Mouse (Mus musculus) hindbrain, embryonic 16.5 days (tissue): ENCODE measurements at regions not wholly inside any gene's neighbourhood (a gene's known extent, or its start where the extent isn't known, plus 50 kb on each side); places are given as distances from the start of the nearest gene placed in this dataset.
A peak's percentile ranks its signal among the peaks of the same experiment; 100 is the strongest.

ENCODE experiments used
- ATAC-seq: fragments of 200-750 bp; cut with Nextera tagmentation; 2 replicates; pipeline ENCODE4 v1.8.0; 2017; ENCODE audit warnings: moderate TSS enrichment, moderate library complexity
- H3K27ac ChIP-seq: fragments of 300-500 bp; sonication (generic); 2 replicates; pipeline ENCODE4 v1.5.1; 2014; ENCODE audit warnings: low read depth, mild to moderate bottlenecking, control low read depth, low read length, moderate library complexity
- H3K27me3 ChIP-seq: fragments of 300-500 bp; sonication (generic); replicated peaks from 2 replicates; pipeline ENCODE4 v1.6.1; 2014; ENCODE audit warnings: low read length; ENCODE audit not compliant: control insufficient read depth, insufficient read depth
- H3K36me3 ChIP-seq: fragments of 300-500 bp; sonication (generic); 2 replicates; pipeline ENCODE4 v1.6.1; 2014; ENCODE audit warnings: mild to moderate bottlenecking, low read length, moderate library complexity, mixed read lengths; ENCODE audit not compliant: control insufficient read depth, insufficient read depth
- H3K4me1 ChIP-seq: fragments of 300-500 bp; sonication (generic); 2 replicates; pipeline ENCODE4 v1.6.1; 2014; ENCODE audit warnings: low read depth, low read length; ENCODE audit not compliant: control insufficient read depth, insufficient read depth
- H3K4me2 ChIP-seq: fragments of 300-500 bp; sonication (generic); 2 replicates; pipeline ENCODE4 v1.6.1; 2014; ENCODE audit warnings: mild to moderate bottlenecking, low read length, control low read depth, moderate library complexity
- H3K4me3 ChIP-seq: fragments of 300-500 bp; sonication (generic); 2 replicates; pipeline ENCODE4 v1.5.1; 2014; ENCODE audit warnings: mild to moderate bottlenecking, low read length, control low read depth, moderate library complexity
- H3K9ac ChIP-seq: fragments of 300-500 bp; sonication (generic); 2 replicates; pipeline ENCODE4 v1.6.1; 2014; ENCODE audit warnings: low read depth, mild to moderate bottlenecking, control low read depth, low read length, moderate library complexity
- H3K9me3 ChIP-seq: fragments of 300-500 bp; sonication (generic); 2 replicates; pipeline ENCODE4 v1.6.1; 2014; ENCODE audit warnings: mild to moderate bottlenecking, low read length, moderate library complexity; ENCODE audit not compliant: control insufficient read depth
- whole genome bisulfite sequencing: fragments of 180-500 bp; shearing (Covaris S2); extraction: QIAGEN DNeasy Blood & Tissue Kit; methylation state at CpG from one replicate; pipeline ENCODE4 v1.1.7; 2014; 5-methylcytosine and 5-hydroxymethylcytosine counted together

DNA sequence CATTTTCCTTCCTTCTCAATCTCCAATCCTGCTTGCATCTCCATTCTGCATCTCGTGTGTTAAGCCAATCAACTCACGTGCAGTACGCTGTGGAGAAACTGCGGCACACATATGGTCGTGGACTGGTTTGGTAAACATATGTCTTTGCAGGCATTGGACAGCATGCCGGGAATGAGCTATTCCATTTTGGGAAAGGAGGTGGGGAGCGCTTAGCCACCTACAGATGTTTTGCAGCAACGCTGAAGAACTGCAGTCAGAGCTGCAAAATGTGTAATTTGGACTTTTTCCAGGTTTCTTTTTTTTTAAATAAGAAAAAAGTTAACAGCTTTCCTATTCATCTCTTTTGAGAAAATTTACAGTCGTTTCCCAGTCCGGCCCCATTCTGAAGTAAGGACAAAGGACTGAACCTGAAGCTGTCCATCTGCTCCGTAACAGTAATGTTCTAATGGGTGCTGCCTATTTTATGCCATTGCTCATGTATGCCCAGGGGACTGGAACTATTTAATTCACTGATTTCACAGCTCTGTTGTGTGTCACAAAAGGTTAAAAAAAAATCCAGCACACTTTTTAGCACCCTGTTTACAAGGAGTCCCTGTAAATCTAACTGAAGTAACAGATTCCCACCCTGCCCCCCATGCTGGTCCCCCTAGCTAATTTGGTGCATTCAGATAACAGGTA, 234.2 kb upstream of the Tmem161b start:
- Histone ChIP-seq H3K9me3 (no peaks in the 10 kb centered on the region), H3K4me3 (peak overlapping the region; percentile 28), H3K27me3 (no peaks in the 10 kb centered on the region), H3K27ac (peak overlapping the region; percentile 77), H3K36me3 (no peaks in the 10 kb centered on the region), H3K9ac (peak overlapping the region; percentile 37), H3K4me2 (peak overlapping the region; percentile 52), H3K4me1 (peaks cover 6% of the 10 kb centered on the region)
- WGBS = 10% methylated on average over 11 of the region's 11 CpGs
- ATAC-seq = peak; percentile 91

DNA sequence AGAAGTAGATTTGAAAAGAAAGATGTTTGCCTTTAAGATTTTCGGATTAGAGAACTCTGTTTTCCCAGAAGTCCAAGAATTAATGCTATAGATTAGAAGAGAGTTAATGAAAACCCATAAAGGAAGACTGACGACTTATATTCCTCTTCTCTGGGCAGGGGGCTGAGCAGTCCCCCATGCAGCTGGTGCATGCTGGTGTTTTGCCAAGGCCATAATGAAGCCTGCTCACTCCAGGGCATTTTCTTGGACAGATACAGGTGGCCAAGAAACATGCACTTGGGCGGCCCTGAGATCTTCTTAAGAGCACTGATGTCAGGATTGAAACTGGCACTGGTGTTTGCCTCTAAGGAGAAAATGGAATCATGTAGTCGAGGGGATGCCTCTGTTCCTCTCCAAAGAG, 233.6 kb upstream of the Tmem161b start:
- Histone ChIP-seq H3K4me1 (peaks cover 6% of the 10 kb centered on the region), H3K27ac (peak overlapping the region; percentile 77), H3K4me3 (no peak overlapping the region), H3K27me3 (no peaks in the 10 kb centered on the region), H3K9ac (no peak overlapping the region), H3K9me3 (no peaks in the 10 kb centered on the region), H3K4me2 (peak overlapping the region; percentile 52; the same call in 1 of the 2 replicates), H3K36me3 (no peaks in the 10 kb centered on the region)
- peak; percentile 56 for ATAC-seq
- WGBS = 29% methylated on average over 4 of the region's 4 CpGs

DNA sequence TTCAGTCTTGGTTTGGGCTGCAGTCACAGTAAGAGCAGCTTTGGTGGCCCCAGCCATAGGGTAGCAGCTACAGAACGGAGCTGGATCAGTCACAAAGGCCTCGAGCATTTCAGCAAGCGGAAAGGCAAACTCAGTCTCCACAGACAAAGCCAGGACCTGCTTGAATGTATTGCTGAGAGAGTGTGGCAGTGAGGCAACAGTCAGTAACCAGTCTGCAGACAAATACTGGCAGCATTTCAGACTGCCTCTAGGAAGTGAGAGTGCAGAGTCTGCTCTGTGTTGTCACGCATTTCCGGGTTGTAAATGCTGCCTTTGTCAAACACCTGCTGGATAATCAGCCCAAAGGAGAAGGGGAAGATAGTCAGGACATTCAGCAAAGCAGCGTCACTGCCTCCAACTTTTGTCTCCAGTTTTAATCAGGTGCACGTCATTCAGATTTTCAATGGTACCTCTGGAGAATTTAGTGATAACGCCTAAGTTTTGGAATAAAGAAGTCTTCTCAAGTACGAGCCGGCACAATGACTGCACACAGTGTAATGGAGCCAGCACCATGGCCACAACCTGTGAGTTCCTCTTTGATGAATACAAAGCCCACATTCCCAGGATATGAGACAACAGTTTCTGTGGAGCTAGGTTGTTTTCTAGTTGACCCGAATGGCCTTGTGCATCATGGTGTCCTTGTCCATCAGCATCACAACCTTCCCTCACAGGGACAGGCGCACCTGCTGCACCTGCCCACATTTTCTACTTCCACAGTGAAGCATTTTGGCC, 224.3 kb upstream of the Tmem161b start:
- ATAC-seq = peak; percentile 77
- Histone ChIP-seq H3K9ac (no peak overlapping the region), H3K27ac (peak overlapping the region; percentile 55), H3K27me3 (no peaks in the 10 kb centered on the region), H3K4me1 (no peaks in the 10 kb centered on the region), H3K4me2 (peak overlapping the region; percentile 28; the same call in 1 of the 2 replicates), H3K36me3 (no peaks in the 10 kb centered on the region), H3K9me3 (no peaks in the 10 kb centered on the region), H3K4me3 (no peak overlapping the region)
- WGBS = 50% methylated on average over 12 of the region's 12 CpGs

- no peak for ATAC-seq
- whole genome bisulfite sequencing = 45% methylated on average over 7 of the region's 7 CpGs
Measured at GRCm38 (mm10) chr13:84021771-84022170, 200.3 kb upstream of the Tmem161b start.

DNA sequence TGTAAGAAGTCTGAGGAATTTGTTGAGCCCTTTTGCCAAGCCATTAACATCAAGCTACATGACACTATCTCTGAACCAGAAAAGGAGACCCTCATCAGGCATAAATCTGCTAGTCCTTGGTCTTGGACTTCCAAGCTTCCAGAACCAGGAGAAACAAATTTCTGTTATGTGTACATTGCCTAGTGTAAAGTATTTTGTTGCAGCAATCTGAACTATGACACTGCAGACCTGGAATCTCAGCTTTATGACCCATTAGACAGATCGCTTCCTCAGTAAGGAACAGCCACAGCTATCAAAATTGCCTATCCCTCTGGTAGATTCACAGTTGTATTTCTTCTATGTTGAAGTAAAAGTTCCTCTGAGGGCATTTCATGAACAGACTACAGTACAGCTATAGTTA, 199.1 kb upstream of the Tmem161b start:
- ATAC-seq = no peak
- WGBS = 90% methylated on average over 1 of the region's 1 CpGs
- no peak overlapping the region for H3K4me2 ChIP-seq

More at GRCm38 (mm10) chr13:84021771-84022170, 200.3 kb upstream of the Tmem161b start:
- H3K36me3 ChIP-seq = no peaks in the 10 kb centered on the region
- no peaks in the 10 kb centered on the region for H3K4me1 ChIP-seq
- H3K4me2 ChIP-seq = no peak overlapping the region
- no peaks in the 10 kb centered on the region for H3K27me3 ChIP-seq
- H3K27ac ChIP-seq = no peak overlapping the region
- H3K9ac ChIP-seq = no peak overlapping the region
- no peaks in the 10 kb centered on the region for H3K9me3 ChIP-seq
- no peak overlapping the region for H3K4me3 ChIP-seq

DNA sequence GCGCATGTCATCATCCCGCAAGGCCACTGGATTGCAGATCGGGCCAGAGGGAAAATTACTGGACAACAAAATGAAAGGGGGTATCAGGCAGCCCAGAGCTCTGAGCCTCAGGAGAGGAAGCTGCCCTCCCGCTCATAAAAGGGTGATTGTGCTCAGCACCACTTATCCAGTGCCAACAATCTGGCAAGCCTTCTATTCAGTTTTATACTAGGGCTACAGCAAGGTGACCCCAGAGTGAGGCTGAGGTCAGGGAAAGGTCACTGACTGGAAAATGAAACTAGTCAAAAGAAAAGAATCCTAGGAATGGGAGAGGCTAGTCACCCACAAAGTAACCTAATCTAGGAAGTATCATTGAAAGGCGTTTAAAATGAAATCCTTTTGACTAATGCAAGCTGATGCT, 198.5 kb upstream of the Tmem161b start:
- H3K27ac ChIP-seq = no peak overlapping the region
- no peaks in the 10 kb centered on the region for H3K36me3 ChIP-seq

More for the DNA sequence above, 199.1 kb upstream of the Tmem161b start:
- no peak overlapping the region for H3K9ac ChIP-seq
- no peaks in the 10 kb centered on the region for H3K36me3 ChIP-seq
- no peak overlapping the region for H3K4me3 ChIP-seq
- H3K4me1 ChIP-seq = no peaks in the 10 kb centered on the region
- no peaks in the 10 kb centered on the region for H3K27me3 ChIP-seq
- no peaks in the 10 kb centered on the region for H3K9me3 ChIP-seq
- H3K27ac ChIP-seq = no peak overlapping the region

GRCm38 (mm10) chr13:84025348-84025747, 196.7 kb upstream of the Tmem161b start:
- WGBS = 67% methylated on average over 2 of the region's 2 CpGs
- Histone ChIP-seq H3K9me3 (no peaks in the 10 kb centered on the region), H3K4me2 (no peak overlapping the region), H3K4me3 (no peak overlapping the region), H3K36me3 (no peaks in the 10 kb centered on the region), H3K4me1 (no peaks in the 10 kb centered on the region), H3K9ac (no peak overlapping the region), H3K27ac (no peak overlapping the region), H3K27me3 (no peaks in the 10 kb centered on the region)
- no peak for ATAC-seq

More for the DNA sequence above, 198.5 kb upstream of the Tmem161b start:
- no peak overlapping the region for H3K4me3 ChIP-seq
- H3K9me3 ChIP-seq = no peaks in the 10 kb centered on the region
- H3K4me1 ChIP-seq = no peaks in the 10 kb centered on the region
- H3K27me3 ChIP-seq = no peaks in the 10 kb centered on the region
- peak; percentile 76; the same call in 1 of the 2 replicates for ATAC-seq
- no peak overlapping the region for H3K4me2 ChIP-seq
- H3K9ac ChIP-seq = no peak overlapping the region
- 55% methylated on average over 5 of the region's 5 CpGs for WGBS

DNA sequence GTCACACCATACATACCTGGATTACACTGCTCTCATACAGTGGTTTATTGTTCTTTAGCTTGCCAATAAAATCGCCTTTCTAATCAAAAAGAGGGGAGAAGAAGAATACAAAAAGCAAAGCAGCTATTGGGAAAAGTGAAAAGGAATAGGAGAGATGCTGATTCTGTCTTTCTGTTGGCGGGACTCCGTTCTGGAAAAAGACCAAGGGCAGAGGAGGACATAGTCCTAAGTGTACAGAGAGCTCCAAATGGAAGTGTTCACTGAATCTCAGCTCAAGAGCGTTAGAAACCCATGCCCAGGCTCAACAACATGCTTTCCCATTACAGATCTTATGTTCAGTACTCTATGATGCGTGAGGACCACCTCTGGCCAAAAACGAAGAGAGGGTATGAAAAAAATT, 174.4 kb upstream of the Tmem161b start:
- Histone ChIP-seq H3K27ac (no peak overlapping the region), H3K36me3 (no peaks in the 10 kb centered on the region), H3K4me2 (no peak overlapping the region), H3K4me3 (no peak overlapping the region), H3K27me3 (no peaks in the 10 kb centered on the region), H3K4me1 (no peaks in the 10 kb centered on the region), H3K9ac (no peak overlapping the region), H3K9me3 (no peaks in the 10 kb centered on the region)
- 89% methylated on average over 6 of the region's 6 CpGs for WGBS
- no peak for ATAC-seq

DNA sequence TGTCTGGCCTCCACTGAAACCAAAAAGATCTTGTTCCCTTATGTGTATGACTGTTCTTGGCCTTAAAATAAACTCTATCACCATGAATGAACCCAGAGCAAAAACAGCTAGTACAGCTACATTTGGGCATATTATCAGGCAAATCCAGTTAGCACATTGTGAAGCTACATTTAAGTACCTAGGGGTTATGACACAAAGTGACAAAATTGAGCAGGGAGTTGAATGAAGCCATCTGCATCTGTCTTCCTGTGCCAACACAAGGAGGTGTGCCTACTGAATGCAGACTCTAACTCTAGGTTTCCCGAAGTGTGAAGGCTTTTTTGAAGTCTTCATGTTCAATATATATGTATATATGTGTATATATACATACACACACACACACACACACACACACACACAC, 169.9 kb upstream of the Tmem161b start:
- Histone ChIP-seq H3K9me3 (no peaks in the 10 kb centered on the region), H3K27ac (no peak overlapping the region), H3K4me1 (peaks cover 4% of the 10 kb centered on the region), H3K9ac (no peak overlapping the region), H3K27me3 (no peaks in the 10 kb centered on the region), H3K4me2 (no peak overlapping the region), H3K4me3 (no peak overlapping the region), H3K36me3 (no peaks in the 10 kb centered on the region)
- 76% methylated on average over 1 of the region's 1 CpGs for WGBS
- no peak for ATAC-seq
